Mouse (Mus musculus) G1E-ER4 (cell line): ENCODE data around the gene Olfr370. TPM values are rescaled to one million over a fixed set of nuclear protein-coding genes. Genes with fewer than 3 reads are reported as not detected.

ENCODE experiments used
- GATA1 ChIP-seq: IDR thresholded peaks from one replicate; pipeline ENCODE4 v1.8.0; 2012; ENCODE audit warnings: low read length, inconsistent platforms
- polyA plus RNA-seq: library from polyadenylated mRNA; stranded (reverse); fragments of >175 nt; gene quantifications from 2 replicates; pipeline ENCODE4 v1.2.3, GENCODE M21; 2012

Olfr370 gene
- polyA plus RNA-seq, 1 experiment = not detected

DNA sequence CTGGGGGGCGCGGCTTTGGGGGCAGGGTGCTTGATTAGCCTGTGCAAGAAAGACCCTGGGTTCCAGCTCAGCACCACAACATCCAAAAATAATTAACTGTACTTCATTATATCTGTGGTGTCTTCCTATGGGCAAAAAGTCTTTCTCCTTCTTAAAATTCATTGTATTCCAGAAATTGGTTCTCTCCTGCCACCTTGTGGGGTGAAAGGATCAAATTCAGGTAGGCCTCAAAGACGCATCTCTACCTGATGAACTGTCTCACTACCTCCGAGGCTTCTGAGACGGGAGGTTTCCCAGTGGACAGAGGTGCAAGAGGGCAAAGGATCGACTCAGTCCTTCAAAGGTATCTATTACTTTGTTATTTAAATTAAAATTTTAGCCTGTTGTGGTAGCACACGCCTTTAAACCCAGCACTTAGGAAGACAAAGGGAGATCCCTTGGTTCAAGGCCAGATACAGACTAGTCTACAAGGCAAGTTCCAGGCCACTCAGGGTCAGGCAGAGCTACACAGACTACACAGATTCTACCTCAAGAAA, 55.0 kb downstream of the Olfr370 start:
- TF ChIP-seq GATA1 = no peak

DNA sequence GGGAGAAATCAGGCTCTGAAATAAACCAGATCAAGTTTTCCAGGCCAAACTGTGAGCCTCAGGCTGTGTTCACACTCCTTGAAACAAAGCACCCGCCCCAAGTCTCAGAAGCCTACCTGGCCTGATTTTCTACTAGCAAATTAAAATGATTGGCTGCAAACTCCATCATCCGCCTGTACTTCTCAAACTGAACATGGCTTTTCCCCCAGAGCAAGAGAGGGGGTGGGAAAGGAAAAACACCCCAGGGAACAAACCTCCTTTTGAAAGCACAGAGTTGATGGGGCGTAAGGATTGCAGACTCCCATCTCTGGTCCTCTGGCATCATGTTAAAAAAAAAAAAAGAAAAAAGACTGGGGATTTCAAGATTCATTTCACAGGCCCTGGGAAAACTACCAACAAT, 57.1 kb downstream of the Olfr370 start:
- no peak for TF ChIP-seq GATA1

DNA sequence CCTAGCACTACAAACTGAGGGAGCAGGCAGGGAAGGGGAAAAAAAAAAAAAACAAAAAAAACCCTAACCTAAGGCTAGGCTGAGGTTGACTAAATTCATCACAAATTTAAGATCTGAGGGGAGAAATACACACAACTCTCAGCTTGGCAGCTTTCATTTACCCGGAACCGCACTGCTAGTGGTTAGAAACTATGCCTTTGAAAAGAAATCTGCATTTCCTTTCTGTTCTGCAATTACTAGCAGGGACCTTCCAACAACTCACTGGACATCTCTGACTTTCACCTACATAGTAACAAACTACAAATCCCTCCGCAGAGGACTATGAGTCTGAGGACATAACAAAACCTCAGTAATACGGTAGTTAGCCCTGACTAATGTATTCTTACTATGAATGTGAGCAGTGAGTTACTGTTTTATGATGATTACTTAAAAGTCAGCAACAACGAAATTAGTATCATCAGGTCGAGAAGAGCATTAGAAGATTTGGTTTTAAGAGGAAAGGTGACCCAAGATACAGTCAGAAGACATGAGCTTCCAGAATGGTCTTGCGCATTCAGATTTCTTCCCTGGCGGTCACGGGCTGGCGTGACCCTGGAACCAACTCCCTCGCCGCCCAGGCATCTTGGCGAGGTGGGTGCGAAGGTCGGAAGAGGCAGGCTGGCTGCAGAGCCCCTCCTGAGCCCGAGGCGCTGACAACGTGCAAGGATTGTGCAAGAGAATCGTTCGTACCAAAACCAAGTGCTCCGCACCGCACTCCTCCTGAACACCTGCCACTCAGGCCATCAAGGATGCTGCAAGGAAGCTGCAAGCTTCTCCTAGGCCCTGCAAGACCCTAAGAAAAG, 58.0 kb downstream of the Olfr370 start:
- no peak for TF ChIP-seq GATA1

DNA sequence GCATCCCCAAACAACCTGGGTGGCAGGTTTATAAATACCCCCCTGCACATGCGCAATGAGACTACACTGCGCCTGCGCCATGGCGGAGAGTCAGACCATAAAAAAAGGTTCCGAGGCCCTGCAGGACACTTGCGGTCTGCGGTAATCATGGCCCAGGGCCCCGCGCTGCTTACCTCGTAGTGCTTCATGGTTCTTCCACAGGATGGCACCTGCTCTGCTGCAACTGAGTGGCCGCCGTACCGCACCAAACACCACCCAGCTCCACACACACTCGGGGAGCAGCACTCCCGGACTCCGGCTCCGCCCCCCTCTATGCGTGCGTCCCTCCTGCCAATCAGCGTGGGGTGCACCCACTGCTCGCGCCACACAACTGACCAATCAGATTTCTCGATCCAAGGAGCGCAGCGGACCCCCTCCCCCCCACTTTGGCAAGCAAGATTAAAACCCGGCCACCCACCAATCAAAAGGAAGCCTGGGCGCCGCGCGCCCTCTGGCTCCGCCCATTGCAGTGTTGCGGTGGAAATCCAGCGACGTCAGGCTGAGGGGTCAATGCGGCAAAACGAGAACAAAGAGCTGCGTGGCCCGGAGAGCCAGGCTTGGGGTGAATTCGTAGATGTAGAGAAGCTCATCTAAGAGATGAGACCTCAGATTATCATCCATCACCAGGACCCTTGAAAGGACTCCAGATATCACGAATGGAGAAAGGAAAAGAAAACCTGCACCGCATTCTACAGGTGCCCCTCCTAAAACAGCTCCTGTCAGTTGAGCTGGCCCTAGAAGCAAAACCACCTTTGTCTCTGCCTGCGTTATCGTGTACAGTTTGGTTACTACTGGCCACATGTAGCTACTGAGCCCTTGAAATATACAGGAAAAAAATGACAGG, 58.8 kb downstream of the Olfr370 start:
- no peak for TF ChIP-seq GATA1

Other genes starting within 250 kb of the Olfr370 start
- gene Ucp1, start 245.4 kb upstream of the Olfr370 start, polyA plus RNA-seq = not detected in 2 replicates
- gene Elmod2, start 203.3 kb upstream of the Olfr370 start, polyA plus RNA-seq = 0.14 and 0.22 TPM in 2 replicates
- not detected in 2 replicates for gene Mgat4d, start 187.3 kb upstream of the Olfr370 start, polyA plus RNA-seq
- not detected in 2 replicates for gene Clgn, start 145.9 kb upstream of the Olfr370 start, polyA plus RNA-seq
- 1.4 and 1.8 TPM in 2 replicates for gene Scoc, start 77.4 kb upstream of the Olfr370 start, polyA plus RNA-seq
- 277 and 338 TPM in 2 replicates for gene Ndufb7, start 30.9 kb downstream of the Olfr370 start, polyA plus RNA-seq
- 121 and 229 TPM in 2 replicates for gene Tecr, start 72.2 kb downstream of the Olfr370 start, polyA plus RNA-seq
- 48.1 and 64.0 TPM in 2 replicates for gene Dnajb1, start 72.4 kb downstream of the Olfr370 start, polyA plus RNA-seq
- gene Gipc1, start 116.9 kb downstream of the Olfr370 start, polyA plus RNA-seq = 63.1 and 78.2 TPM in 2 replicates
- 0.06 and 0.13 TPM in 2 replicates for gene Ptger1, start 130.9 kb downstream of the Olfr370 start, polyA plus RNA-seq
- 75.4 and 91.7 TPM in 2 replicates for gene Pkn1, start 163.4 kb downstream of the Olfr370 start, polyA plus RNA-seq
- 61.0 and 78.7 TPM in 2 replicates for gene Ddx39, start 179.4 kb downstream of the Olfr370 start, polyA plus RNA-seq
- 49.5 and 69.7 TPM in 2 replicates for gene Adgre5, start 205.5 kb downstream of the Olfr370 start, polyA plus RNA-seq